ENCODE assay signal across 15 mouse cellular contexts in genomic region chr16:79870578-79871270, GRCm38 (mm10).
DNase-seq lines count a peak whose midpoint lies in the region; ATAC-seq and TF ChIP-seq lines count a peak whose summit lies in the region.
"Had no signal": no experiment of that assay in that cellular context is flagged by ENCODE, and none has a peak within 500 bp of the region (broad histone marks: within the 10 kb centered on the region; RNA-seq: fewer than 3 reads in every experiment).

No protein-coding gene starts in this region.

- H3K4me1 ChIP-seq in hindbrain, embryonic 13.5 days (replicated peaks): no peaks in the 10 kb centered on the region
- no peaks in the 10 kb centered on the region for H3K4me1 ChIP-seq in hindbrain, embryonic 11.5 days (replicated peaks; ENCODE audit: control insufficient read depth, insufficient read depth, low read length)
- H3K4me1 ChIP-seq in forebrain, embryonic 13.5 days: peaks cover 7% of the 10 kb centered on the region
- H3K4me1 ChIP-seq in hindbrain, postnatal 0 days (ENCODE audit: insufficient read depth, low read length): no peaks in the 10 kb centered on the region
- H3K4me1 ChIP-seq: limb, embryonic 15.5 days; liver, embryonic 15.5 days had no signal

- 69% methylated on average over 8 of the region's 8 CpGs for WGBS in hindbrain, embryonic 13.5 days
- 88% methylated on average over 8 of the region's 8 CpGs for WGBS in hindbrain, embryonic 11.5 days
- 34% methylated on average over 8 of the region's 8 CpGs for WGBS in forebrain, embryonic 13.5 days
- 66% methylated on average over 8 of the region's 8 CpGs for WGBS in hindbrain, postnatal 0 days

- 0 out of 2 replicates have a peak, but pooled peaks have one; percentile 57 for ATAC-seq in hindbrain, embryonic 13.5 days (ENCODE audit: low FRiP score)
- ATAC-seq in hindbrain, embryonic 11.5 days (ENCODE audit: low FRiP score): no peak
- peak; percentile 97 for ATAC-seq in forebrain, embryonic 13.5 days
- no peak for ATAC-seq in hindbrain, postnatal 0 days

- H3K27ac ChIP-seq in hindbrain, embryonic 13.5 days: no peak overlapping the region
- no peak overlapping the region for H3K27ac ChIP-seq in hindbrain, embryonic 11.5 days (ENCODE audit: low read depth, low read length)
- no peak overlapping the region for H3K27ac ChIP-seq in forebrain, embryonic 13.5 days
- no peak overlapping the region for H3K27ac ChIP-seq in hindbrain, postnatal 0 days
- H3K27ac ChIP-seq: limb, embryonic 15.5 days; liver, embryonic 15.5 days had no signal

- H3K36me3 ChIP-seq in hindbrain, embryonic 13.5 days: no peaks in the 10 kb centered on the region
- H3K36me3 ChIP-seq in hindbrain, embryonic 11.5 days (ENCODE audit: control insufficient read depth, insufficient read depth, low read length): no peaks in the 10 kb centered on the region
- H3K36me3 ChIP-seq in forebrain, embryonic 13.5 days (ENCODE audit: poor library complexity, severe bottlenecking): no peaks in the 10 kb centered on the region
- no peaks in the 10 kb centered on the region for H3K36me3 ChIP-seq in hindbrain, postnatal 0 days (ENCODE audit: insufficient read depth, low read length)
- H3K36me3 ChIP-seq: limb, embryonic 15.5 days; liver, embryonic 15.5 days had no signal

- no peak overlapping the region for H3K9ac ChIP-seq in hindbrain, embryonic 13.5 days
- no peak overlapping the region for H3K9ac ChIP-seq in hindbrain, embryonic 11.5 days (ENCODE audit: low read depth, low read length)
- no peak overlapping the region for H3K9ac ChIP-seq in forebrain, embryonic 13.5 days
- H3K9ac ChIP-seq in hindbrain, postnatal 0 days (replicated peaks; ENCODE audit: low read length): no peak overlapping the region
- H3K9ac ChIP-seq: limb, embryonic 15.5 days; liver, embryonic 15.5 days had no signal

- no peaks in the 10 kb centered on the region for H3K27me3 ChIP-seq in hindbrain, embryonic 13.5 days
- H3K27me3 ChIP-seq in hindbrain, embryonic 11.5 days (ENCODE audit: control insufficient read depth, insufficient read depth, low read length): no peaks in the 10 kb centered on the region
- no peaks in the 10 kb centered on the region for H3K27me3 ChIP-seq in forebrain, embryonic 13.5 days
- no peaks in the 10 kb centered on the region for H3K27me3 ChIP-seq in hindbrain, postnatal 0 days (ENCODE audit: insufficient read depth, low read length)
- H3K27me3 ChIP-seq: limb, embryonic 15.5 days; liver, embryonic 15.5 days had no signal

- TF ChIP-seq CTCF in hindbrain, postnatal 0 days (IDR thresholded peaks at IDR 0.05; ENCODE audit: low read depth): no peak

- no peak for DNase-seq in hindbrain, embryonic 11.5 days (ENCODE audit: low spot score)
- peak; percentile 39 for DNase-seq in Muller cell, postnatal 12 days (ENCODE audit: inconsistent ontology term)
- DNase-seq in hindbrain, postnatal 0 days (ENCODE audit: low spot score): peak; percentile 7
- DNase-seq in urinary bladder, adult 2 months (ENCODE audit: low spot score): no peak
- DNase-seq in cerebellum, adult 11 months: no peak
- DNase-seq in spleen, postnatal 10 days (ENCODE audit: low spot score in 2 of 2): no peak
- DNase-seq: cerebellum, adult 9-11 months; gastrocnemius, postnatal 25 days; heart, postnatal 10 days; kidney, adult 11 months had no signal

- H3K9me3 ChIP-seq in hindbrain, embryonic 13.5 days: no peaks in the 10 kb centered on the region; the same call in 1 of the 2 replicates
- H3K9me3 ChIP-seq in hindbrain, embryonic 11.5 days (ENCODE audit: control insufficient read depth, low read length): no peaks in the 10 kb centered on the region
- H3K9me3 ChIP-seq in forebrain, embryonic 13.5 days (replicated peaks): no peaks in the 10 kb centered on the region
- H3K9me3 ChIP-seq in hindbrain, postnatal 0 days (ENCODE audit: low read length): no peaks in the 10 kb centered on the region
- H3K9me3 ChIP-seq: limb, embryonic 15.5 days; liver, embryonic 15.5 days had no signal

- H3K4me2 ChIP-seq in hindbrain, embryonic 13.5 days: no peak overlapping the region
- no peak overlapping the region for H3K4me2 ChIP-seq in hindbrain, embryonic 11.5 days (replicated peaks; ENCODE audit: low read depth, low read length)
- H3K4me2 ChIP-seq in forebrain, embryonic 13.5 days: no peak overlapping the region
- H3K4me2 ChIP-seq in hindbrain, postnatal 0 days (ENCODE audit: low read depth, low read length): no peak overlapping the region
- H3K4me2 ChIP-seq: heart, embryonic 11.5 days; limb, embryonic 15.5 days; liver, embryonic 15.5 days had no signal

- H3K4me3 ChIP-seq in hindbrain, embryonic 13.5 days: no peak overlapping the region
- H3K4me3 ChIP-seq in hindbrain, embryonic 11.5 days (ENCODE audit: low read depth, low read length): no peak overlapping the region
- H3K4me3 ChIP-seq in forebrain, embryonic 13.5 days: no peak overlapping the region
- H3K4me3 ChIP-seq in hindbrain, postnatal 0 days (ENCODE audit: low read length): no peak overlapping the region
- H3K4me3 ChIP-seq: limb, embryonic 15.5 days; liver, embryonic 15.5 days had no signal

Comparison
In these comparisons a context has a peak if more than half of its experiments do, and no peak if none do; other contexts are left out.
1. ATAC-seq: peak in hindbrain, embryonic 13.5 days (single experiment) and forebrain, embryonic 13.5 days (single experiment); none in hindbrain, embryonic 11.5 days (single experiment) and hindbrain, postnatal 0 days (single experiment).
2. DNase-seq: peak in Muller cell, postnatal 12 days (single experiment) and hindbrain, postnatal 0 days (single experiment); none in hindbrain, embryonic 11.5 days (single experiment), urinary bladder, adult 2 months (single experiment), cerebellum, adult 11 months (single experiment) and spleen, postnatal 10 days (0 of 2).